Mouse (Mus musculus) kidney, postnatal 4 days (tissue): ENCODE results near the gene Nfx1.
"Not testable (repeated sequence)": the region's sequence is repeated elsewhere in the genome, so short reads cannot be mapped to it uniquely, and the experiment has no call there.

Experiments
- DNase-seq, 2 experiments: peaks; one replicate each; pipeline ENCODE4 v3.0.0; 2021; ENCODE audit warnings: mixed read lengths in 2 of 2

Nfx1 gene

GRCm38 (mm10) chr4:40970842-40971701, at the start of gene Nfx1:
Nfx1 (plus strand) TSS chr4:40970906.
- peak; percentile 96 to 98 for DNase-seq

- DNase-seq = no peak
Observed at GRCm38 (mm10) chr4:40921288-40921687, 49.4 kb upstream of the Nfx1 start.

- DNase-seq = peak in 1 of 2 experiments; percentile 23
Observed at GRCm38 (mm10) chr4:40923087-40923651, 47.5 kb upstream of the Nfx1 start.

DNA sequence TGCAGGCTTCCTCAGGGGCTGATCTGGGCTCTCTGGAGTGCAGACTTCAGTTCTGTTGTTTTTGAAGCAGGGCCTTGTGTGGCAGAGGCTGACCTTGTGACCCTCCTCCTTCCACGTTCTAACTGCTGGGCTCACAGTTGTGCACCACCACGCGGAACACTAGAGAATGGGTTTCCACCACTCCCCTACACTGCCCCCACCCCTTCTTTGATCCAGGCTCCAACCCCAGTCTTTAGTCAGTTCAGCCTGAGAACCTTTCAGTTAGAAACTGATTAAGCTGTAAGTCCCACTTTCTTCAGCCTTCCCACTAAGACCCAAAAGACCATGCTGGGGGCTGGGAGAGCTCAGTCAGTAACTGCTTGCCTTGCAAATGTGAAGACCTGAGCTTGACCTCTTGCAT, 45.1 kb upstream of the Nfx1 start:
- peak; percentile 27 to 49 for DNase-seq

GRCm38 (mm10) chr4:40929046-40929445, 41.7 kb upstream of the Nfx1 start:
- peak in 1 of 2 experiments; percentile 40 for DNase-seq

GRCm38 (mm10) chr4:40933694-40934093, 37.0 kb upstream of the Nfx1 start:
- no peak for DNase-seq

DNA sequence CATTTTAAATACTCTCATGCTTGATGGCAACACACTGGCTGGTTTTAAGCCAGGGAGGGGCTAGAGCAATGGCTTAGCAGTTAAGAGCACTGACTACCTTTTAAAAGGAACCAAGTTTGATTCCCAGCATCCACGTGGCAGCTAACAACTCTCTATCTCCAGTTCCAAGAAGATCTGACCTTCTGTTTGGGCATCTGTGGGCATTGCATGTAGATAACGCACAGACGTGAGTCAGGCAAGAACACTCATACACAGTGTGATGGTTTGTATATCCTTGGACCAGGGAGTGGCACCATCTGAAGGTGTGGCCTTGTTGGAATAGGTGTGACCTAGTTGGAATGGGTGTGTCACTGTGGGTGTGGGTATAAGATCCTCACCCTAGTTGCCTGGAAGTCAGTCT, 36.3 kb upstream of the Nfx1 start:
- DNase-seq = not testable (repeated sequence)

DNA sequence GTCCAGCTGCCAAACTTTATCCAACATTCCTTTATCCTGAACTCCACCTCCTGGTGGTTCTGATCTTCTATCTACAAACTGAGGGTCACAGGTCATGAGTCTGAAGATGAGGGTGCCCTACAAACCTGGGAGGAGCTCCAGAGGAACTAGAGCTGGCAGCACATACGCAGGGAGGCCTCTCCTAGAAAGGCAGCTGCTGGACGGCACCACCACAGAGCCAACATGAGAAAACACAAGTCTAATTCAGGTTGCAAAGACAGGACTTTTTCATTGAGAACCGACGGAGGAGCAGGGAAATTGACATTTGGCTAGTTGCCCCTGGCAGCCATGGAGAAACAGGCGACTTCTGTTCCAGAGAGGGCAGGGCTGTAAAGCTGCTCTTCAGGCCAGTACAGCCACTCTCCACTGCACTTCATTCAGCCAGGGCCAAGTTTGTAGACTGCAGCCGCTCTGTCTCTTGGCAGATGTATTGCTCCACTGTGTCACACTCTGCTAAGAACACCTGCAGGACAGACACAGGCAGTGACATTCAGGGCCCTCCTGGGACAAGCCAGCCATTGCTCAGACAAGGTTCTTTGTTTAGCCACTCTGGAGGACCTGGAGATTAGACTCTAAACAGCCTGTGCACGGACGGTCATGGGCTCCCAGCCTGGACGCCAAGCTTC, 34.4 kb upstream of the Nfx1 start:
- peak; percentile 41 to 49 for DNase-seq

DNA sequence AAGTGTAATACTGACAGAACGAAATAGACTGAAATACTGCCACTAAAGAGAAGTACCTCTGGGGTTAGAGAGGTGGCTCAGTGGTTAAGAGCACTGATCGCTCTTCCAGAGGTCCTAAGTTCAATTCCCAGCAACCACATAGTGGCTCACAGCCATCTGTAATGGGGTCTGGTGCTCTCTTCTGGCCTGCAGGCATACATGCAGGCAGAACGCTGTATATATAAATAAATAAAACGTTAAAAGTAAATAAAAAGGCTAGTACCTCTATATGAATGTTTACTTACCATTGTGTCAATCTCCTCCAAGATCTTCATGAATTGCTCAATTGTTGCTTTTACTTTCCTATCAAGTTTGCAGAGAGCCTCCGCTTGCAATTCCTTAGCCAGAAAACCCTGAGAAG, 31.9 kb upstream of the Nfx1 start:
- DNase-seq = no peak

- no peak for DNase-seq
Observed at GRCm38 (mm10) chr4:40943651-40944050, 27.1 kb upstream of the Nfx1 start.

DNA sequence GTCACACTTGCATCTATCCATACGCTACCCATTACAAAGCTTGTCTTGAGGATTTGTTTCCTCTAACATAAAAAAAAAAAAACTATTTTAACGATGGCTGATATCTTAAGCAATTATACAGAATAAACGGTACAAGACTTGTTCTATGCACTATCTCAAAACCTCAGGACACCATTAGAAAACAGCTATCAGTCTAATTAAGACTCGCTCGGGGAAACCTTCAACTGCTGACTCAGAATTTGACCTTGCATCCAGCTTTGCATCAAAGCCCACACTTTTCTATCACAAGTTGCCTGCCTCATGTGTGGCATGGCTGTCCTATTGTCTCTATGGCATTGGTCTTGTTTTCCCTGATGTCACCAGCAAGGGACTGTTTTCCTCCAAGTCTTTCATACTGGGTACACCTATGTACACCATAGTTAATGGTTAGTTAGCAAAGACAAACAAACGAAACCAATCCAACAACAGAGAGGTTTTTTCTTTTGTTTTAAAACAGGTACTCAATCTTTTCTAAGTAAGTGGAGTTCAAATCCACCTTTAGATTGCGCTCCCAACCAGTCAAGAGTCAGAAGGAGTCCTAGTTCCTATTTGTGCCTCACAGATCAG, 24.1 kb upstream of the Nfx1 start:
- DNase-seq = no peak

DNA sequence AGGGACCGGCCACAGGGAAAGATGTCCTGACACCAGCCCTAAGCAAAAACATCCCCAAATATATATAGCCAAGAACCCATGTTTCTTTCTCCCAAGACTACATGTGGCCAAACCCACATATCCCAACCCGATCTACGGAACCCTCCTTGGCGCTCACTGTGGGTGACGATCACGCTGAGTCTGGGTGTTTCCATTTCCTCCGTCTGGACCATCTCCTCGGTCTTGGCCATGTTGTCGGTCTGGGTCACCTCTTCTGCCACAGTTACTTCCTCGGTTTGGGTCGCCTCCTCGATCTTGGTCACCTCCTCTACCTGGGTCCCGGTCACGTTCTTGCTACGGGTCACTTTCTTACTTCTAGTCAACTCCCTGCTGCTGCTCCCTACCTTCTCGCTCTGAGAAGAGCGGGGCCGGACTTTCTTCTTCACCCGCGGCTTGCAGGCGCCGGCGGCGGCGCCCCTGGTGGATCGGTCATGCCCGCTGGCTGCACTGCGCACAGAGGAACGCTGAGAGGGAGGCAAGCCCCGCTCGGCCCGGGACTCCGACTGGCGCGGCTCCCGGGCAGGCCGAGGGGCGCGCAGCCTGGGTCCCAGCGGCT, 23.0 kb upstream of the Nfx1 start:
- DNase-seq = no peak

- peak; percentile 99 for DNase-seq
Observed at GRCm38 (mm10) chr4:40948160-40948708, 22.5 kb upstream of the Nfx1 start, which contains the start of the genes Bag1 and Chmp5. Bag1 (minus strand) TSS chr4:40948294. Chmp5 (plus strand) TSS chr4:40948407.

DNA sequence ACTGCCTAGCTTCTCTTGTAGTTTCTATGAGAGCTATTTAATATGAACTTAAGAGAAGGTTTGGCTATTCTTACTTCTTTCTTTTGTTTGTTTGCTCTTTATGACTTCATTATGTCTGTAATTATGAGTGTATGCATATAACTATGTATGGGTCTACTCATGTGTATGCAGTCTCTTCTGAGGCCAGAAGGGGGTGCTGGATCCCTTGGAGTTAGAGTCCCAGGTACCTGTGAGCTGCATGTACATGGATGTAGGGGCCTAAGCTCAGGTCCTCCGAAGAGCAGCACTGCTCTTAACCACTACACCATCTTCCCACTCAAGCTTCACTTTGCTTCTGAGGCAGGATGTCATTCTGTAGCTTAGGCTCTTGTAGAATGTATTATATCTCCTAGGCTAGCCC, 17.2 kb upstream of the Nfx1 start:
- peak; percentile 42 to 50 for DNase-seq

DNA sequence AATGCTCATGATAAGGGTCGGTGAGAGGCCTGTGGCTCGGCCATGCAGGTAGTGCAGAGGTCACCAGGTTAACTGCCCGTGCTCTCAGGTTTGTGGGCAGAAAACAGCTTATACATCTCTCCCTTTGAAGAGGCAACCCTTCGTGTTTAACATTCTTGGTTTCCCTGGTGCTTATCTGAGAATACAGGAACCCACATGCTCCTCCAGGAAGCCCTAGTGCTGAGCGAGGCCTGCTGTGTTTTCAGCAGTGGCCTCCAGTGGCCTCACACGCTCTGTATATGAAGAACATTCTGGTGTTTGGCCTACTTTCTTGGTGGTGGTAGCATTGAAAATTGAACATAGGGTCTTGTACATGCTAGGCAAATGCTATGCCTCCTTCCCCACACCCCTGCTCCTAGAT, 14.8 kb upstream of the Nfx1 start:
- no peak for DNase-seq

DNA sequence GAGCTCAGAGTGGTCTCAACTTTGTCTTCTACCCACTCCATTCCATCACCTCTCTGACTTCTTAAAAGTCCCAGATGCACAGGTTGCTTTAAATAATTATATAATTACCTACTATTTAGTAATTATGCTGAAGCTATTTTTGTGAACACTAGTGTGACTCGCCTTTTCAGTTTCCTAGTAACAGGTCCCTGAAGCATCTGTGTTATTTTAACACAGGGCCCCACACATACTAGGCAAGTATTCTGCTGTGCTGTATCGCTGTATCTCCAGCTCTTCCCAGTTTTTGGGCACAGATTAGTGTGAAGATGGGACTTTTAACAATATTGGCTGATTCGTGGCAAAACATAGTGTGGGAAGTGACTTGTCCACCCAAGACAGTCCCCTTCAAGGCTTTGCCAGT, 7.2 kb upstream of the Nfx1 start:
- DNase-seq = no peak

GRCm38 (mm10) chr4:40969161-40969560, 1.5 kb upstream of the Nfx1 start:
- no peak for DNase-seq

GRCm38 (mm10) chr4:40969781-40970591, 720 bp upstream of the Nfx1 start:
- DNase-seq = peak in 1 of 2 experiments; percentile 23

GRCm38 (mm10) chr4:40970592-40970841, 189 bp upstream of the Nfx1 start:
- no peak for DNase-seq

DNA sequence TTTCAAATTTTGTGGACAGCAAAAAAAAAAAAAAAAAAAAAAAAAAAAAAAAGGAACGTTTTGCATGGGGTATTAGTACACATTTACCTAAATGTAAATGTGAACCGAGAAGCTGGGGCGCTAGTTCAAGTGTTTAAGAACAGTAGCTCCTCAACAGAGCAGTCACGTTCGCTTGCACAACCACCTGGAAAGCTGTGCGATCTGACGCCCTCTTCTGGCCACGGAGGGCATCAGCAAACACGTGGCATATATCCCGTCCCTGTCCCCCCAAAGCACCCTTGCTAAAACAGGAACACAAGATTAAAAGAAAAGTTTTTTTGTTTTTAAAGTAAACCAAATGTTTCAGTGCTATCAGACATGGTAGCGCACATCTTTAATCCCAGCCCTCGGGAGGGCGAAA, 1.0 kb downstream of the Nfx1 start:
- peak; percentile 60 to 74 for DNase-seq

- no peak for DNase-seq
Observed at GRCm38 (mm10) chr4:40974011-40974410, 3.3 kb downstream of the Nfx1 start.

DNA sequence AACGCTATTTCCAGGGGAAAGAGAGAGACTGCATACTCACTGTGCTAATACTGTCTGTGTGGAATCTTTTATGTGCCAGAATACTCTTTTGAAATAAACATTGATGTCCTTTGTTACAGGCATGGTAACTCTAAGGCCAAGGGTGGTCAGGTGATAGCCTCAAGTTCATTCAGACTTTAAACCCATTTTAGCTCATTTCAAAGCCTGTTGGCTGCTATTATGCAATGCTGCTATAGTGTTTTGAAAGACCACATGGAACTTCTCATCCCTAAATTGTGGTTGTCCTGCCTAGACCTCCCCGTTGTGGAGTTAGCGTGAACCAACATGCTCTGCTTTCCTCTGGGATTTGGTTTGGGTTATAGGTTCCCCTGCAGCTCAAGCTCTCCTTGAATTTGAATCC, 5.0 kb downstream of the Nfx1 start:
- no peak for DNase-seq
